Mouse (Mus musculus): Measurements from ENCODE around the gene Gmppa.

Gmppa gene

DNA sequence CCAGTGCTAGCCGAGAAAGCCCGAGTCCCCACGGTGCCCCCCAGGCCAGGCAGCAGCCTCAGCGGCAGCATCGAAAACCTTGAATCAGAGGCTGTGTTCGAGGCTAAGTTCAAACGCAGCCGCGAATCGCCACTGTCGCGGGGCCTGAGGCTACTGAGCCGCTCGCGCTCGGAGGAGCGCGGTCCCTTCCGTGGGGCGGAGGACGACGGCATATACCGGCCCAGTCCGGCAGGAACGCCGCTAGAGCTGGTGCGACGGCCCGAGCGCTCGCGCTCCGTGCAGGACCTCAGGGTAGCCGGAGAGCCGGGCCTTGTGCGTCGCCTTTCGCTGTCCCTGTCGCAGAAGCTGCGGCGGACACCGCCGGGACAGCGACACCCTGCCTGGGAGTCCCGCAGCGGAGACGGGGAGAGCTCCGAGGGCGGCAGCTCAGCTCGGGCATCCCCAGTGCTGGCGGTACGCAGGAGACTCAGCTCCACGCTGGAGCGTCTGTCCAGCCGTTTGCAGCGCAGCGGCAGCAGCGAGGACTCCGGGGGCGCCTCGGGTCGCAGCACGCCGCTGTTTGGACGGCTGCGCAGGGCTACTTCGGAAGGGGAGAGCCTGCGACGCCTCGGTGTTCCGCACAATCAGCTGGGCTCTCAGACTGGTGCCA is 12.8 kb upstream of the Gmppa start:
- no peak for DNase-seq (ENCODE audit: low spot score in 2 of 2)

DNA sequence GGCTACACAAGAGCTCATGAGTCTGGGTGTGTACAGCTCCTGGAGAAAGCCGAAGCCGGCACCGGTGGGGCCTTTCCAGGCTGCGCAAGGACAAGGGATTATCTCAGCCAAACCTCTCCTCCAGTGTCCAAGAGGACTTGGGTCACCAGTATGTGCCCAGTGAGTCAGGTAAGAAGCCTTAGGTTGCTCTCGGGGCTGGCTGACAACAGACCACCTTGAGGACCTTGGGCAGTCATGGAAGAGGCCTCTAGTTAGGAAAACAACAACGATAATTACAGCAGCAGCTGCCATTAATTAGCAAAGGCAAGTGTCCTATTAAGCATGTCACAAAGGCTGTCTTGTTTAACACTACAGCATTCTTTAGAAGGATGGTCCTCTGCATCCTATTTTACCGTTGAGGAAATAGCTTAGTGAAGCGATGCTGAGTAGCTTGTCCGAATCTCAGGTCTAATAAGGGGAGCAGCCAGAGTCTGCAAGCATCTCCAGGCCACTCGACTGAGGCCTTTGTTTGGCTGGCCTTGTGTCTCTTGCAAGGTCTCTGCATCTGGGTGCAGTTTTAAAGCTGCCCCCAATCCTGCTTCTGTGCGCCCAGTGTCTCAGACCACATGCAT is 11.8 kb upstream of the Gmppa start:
- DNase-seq (ENCODE audit: low spot score in 2 of 2) = no peak

DNA sequence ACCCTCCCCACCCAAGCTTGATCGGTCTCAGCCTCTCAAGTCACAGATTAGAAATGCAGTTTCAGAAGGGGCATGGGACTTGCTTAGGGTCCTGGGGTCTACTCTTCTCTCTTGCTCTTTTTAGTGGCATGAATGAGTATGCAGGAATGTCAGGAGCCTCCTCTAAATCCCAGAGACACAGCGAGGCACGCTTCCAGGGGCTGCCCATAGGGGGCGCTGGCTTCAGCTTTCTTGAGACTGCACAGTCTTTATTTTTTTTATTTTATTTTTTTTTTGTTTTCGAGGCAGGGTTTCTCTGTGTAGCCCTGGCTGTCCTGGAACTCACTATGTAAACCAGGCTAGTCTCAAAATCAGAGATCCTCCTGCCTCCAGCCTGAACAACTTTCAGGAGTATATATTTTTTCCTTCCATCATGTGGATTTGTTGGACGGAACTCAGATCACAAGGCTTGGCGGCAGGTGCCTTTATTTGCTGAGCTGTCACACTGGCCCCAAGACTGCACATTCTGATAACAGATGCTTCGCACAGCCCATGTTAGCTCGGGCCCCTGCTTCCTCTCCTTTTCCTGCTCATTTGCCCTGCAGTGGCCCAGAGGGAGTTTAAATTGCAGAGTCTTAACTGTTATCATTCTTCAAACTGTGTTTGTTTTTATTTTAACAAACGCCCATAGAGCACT is 9.8 kb upstream of the Gmppa start:
- DNase-seq (ENCODE audit: low spot score in 2 of 2) = no peak

DNA sequence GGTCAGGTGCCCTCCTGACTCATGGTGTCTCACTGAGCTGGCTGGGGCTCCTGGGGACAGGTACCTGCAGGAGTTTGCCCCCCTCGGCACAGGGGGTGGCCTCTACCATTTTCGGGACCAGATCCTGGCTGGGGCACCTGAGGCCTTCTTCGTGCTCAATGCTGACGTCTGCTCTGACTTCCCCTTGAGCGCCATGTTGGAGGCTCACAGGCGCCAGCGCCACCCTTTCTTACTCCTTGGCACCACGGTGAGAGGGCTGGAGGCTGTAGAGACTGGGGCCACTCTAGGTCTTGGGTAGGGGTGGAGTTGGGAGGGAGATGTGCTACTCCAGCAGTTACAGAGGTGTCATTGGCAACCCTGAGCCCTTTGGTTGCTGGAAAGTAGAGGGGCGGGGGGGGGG is 3.1 kb downstream of the Gmppa start:
- DNase-seq (ENCODE audit: low spot score in 2 of 2) = no peak

DNA sequence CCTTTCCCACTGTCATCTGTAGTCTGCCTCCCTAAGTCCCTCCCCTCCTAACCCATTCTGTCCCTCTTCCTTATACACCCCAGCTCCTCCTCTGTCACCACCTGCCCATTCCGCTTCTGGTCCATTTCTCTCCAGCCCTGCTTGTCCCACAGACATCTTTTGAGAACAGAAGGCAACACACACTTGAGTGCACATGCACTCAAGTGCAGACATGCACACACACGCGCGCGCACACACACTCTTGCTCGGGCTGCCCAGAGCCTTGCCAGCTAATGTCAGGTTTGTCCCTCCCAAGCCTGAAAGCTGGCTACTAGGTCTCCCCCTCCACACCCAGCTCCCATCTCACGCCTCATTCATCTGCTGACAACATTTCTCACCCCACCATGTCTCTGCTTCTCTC is 4.9 kb downstream of the Gmppa start:
- DNase-seq (ENCODE audit: low spot score in 2 of 2) = no peak

DNA sequence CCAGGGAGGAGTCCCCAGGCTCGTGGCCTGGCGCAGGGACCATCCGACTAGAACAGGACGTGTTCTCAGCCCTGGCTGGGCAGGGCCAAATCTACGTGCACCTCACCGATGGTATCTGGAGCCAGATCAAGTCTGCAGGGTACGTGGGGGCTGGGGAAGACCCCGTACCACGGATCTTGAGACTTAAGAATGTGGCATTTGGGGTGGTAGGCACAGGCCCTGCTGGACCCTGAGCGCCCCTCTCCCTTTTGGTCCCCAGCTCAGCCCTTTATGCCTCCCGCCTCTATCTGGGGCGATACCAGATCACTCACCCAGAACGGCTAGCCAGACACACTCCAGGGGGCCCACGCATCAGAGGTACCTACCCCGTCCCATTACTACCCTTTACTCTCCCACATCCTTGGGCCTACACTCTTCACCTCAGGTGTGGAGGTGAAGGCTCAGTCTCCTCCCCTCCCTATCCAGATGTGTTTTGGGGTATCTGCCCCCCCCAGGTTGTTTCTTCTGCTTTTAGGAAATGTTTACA is 5.8 kb downstream of the Gmppa start:
- no peak for DNase-seq (ENCODE audit: low spot score in 2 of 2)

DNA sequence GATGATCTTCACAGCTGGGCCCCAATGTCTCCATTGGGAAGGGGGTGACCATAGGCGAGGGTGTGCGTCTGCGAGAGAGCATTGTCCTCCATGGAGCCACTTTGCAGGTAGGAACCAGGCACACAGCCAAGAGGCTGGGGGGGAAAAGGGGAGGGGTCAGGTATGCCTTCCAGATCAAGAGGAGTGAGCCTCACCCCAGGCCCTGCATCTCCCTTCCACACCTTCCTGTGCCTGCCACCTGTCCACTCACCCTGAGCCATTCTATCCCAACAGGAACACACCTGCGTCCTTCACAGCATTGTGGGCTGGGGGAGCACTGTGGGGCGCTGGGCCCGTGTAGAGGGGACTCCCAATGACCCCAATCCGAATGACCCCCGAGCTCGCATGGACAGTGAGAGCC is 6.4 kb downstream of the Gmppa start:
- no peak for DNase-seq (ENCODE audit: low spot score in 2 of 2)

DNA sequence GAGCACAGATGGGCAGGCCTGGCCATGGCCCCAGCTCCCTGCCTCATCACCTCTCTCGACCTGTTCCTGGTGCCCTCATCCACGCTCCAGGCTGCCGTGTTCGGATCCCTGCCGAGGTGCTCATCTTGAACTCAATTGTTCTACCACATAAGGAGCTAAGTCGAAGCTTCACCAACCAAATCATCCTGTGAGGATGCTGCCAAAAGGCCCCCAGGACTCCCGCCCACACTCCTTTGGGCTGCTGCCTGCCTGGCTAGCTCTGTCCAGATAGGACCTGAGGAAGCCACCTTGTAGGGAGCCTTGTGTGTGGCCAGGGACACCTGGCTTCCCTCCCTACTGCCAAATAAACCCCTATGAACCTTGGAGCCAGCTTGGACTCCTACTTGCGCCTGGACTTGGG is 7.1 kb downstream of the Gmppa start:
- no peak for DNase-seq (ENCODE audit: low spot score in 2 of 2)

DNA sequence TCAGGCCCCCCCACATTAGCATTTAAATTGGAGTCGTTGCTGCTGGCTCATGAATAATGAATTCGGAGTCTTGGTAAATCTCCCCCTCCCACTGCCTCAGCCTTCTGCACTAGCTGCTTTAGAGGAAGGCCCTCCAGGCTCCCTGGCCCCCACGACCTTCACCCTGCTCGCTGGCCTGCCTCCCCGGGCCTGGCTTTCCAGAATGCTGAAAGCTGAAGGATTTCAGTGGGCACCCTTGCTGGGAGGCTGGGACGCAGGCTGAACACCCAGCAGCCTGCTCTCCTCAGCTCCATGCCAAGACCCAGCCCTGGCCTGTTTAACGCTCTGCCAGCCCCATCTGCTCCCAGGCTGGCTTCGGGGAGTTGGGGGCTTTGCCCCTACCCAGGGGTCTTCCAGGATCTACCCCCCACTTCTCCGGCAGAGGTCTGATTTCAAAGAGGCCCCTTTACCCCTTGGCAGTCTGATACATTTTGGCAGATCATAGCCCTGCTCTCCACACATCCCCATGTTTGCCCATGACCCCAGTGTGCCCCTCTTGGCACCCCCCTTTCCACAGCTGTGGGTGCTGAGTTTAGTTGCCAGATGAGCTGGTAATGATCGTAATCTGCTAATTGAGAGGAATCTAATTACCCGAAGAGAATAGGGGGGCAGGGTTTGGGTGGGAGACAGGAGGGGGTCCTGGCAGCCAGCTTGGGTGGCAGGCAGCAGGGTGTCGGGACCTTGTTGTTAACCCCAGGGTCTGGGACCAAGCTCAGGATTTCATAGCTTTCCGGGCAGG is 7.7 kb downstream of the Gmppa start:
- DNase-seq (ENCODE audit: low spot score in 2 of 2) = no peak

DNA sequence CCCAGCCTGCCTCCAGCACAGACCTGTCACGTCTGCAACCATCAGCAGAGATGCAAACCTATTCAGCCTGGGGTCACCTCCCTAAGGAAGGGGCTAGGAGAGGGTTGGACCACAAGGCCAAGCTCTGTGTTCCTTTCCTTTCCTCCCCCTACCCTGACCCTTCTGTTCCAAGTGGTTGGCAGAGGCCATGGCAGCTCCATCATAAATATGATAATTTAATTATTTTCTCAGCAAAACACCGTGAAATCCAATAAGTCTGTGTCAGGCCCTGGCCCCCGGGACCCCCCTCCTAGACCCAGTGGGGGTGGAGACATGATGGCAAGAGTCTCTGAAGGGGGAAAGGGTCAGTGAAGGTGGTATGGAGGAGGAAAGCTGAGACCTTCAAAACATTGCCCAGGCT is 8.5 kb downstream of the Gmppa start:
- no peak for DNase-seq (ENCODE audit: low spot score in 2 of 2)

DNA sequence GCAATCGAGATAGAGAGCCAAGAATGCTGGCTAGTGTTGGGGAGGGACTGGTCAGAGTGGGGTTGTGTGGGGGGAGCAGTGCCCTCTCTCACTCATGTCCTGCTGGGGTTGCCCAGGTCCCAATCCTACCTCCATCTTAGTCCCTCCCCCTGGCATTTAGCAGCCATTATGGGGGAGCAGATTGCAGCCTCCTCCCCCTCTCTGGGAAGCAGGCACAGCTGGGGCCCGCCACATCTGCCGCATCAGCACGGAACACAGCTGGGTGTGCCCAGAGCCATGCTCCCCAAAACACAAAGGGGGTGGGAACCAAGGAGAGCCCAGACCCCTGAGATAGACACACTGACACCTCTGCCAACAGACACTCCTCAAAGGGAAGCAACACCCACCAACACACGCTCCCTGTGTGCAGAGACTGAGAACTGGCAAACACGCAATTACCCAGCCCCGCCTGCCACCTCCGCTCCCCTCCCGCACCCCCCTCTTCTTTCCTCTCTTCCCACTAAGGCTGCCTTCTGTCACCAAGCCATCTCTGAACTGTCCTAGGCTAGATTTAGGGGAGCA is 9.5 kb downstream of the Gmppa start:
- DNase-seq (ENCODE audit: low spot score in 2 of 2) = no peak

DNA sequence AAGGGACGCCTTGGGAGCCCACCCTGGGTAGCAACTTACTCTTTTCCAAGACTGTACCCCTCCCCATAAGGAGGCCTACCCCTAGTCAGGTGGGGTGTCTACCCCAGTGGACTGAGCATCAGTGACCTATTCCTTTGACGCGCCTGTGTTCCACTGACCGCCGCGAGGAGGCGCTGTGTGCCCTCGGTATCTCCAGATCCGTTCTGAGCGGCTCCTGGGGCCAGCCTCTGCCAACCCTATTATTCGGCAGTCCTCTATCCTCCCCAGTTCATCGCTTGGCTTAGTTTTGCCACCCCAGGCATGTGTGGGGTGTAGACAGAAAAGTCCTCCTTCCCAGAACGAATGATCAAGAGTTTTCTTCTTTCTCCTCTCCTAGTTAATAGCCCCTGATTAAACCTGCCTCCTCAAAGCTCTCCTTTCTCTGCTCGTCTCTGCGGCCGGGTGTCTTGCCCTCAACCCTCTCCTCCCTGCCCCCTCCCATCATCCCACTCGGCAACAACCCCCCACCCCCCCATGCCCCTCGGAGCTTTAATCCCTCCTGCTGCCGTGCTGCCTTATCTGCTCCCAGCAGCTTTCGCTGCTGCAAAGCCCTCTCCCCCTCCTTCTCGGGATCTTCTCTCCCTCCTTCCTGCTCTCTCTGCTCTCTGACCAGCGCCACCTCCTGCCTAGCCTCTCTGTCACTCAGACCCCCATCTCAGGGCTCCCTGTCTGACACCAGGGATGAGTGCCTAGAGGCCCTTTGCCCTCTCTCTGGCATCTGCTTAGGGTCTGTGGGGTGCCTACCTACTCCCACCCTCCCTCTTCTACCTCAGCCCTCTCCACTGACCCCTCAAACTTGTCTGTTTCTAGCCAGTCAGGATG is 10.3 kb downstream of the Gmppa start:
- peak; percentile 41 to 66 for DNase-seq (ENCODE audit: low spot score in 2 of 2)

DNA sequence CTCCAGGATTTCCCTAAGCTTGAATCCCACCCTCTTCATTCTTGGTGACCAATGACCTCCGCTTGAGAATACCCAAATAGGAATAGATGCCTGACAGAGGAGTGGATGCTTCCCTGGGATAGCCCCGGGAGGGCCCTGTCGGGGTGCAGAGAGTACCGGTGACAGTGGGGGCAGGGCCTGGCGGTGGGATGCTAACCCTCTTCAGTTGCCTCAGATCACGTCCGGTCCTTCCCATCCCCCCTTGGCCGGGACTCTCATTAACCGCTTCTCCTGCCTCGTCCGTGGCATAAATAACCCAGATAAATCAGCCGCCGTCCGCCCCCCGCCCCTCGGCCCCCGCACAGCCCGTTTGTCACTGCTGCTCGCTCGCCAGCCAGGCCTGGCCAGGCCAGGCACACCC is 10.9 kb downstream of the Gmppa start:
- no peak for DNase-seq (ENCODE audit: low spot score in 2 of 2)

DNA sequence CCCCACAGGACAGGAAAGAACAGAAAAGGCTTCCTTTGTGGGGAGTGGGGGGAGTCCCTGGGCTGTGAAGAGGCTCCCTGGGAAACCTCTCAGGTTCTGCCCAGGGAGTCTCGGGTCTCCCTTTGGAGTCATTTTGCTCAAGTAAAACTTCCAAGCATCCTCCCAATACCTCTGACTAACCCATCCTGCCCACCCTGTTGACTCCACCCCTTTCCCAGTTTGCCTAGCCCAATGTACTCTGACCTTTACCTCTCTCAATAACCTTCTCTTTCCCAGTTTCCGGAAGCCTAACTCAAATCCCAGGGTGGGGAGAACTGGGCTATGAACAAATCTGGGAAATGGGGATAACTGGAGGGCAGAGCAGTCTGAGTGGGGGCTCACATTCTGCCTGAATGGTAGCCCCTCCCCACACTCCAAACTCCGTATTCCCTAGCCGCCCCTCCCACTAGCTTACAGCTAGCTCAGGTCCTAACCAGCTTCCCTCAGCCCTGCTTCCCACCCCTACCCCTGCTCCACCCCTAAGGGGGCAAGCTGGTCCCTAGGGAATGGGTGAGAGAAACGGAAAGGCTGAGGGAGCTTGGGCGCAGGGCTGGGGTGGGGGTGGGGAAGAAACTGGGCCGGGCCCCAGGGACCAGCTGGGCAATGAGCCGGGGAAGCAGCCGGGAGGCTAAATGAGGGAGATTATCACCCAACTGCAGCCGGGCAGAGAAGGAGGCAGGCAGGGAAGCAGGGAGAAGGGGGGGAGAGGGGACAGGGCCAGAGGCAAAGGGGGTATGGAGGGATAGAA is 11.7 kb downstream of the Gmppa start:
- DNase-seq (ENCODE audit: low spot score in 2 of 2) = no peak

DNA sequence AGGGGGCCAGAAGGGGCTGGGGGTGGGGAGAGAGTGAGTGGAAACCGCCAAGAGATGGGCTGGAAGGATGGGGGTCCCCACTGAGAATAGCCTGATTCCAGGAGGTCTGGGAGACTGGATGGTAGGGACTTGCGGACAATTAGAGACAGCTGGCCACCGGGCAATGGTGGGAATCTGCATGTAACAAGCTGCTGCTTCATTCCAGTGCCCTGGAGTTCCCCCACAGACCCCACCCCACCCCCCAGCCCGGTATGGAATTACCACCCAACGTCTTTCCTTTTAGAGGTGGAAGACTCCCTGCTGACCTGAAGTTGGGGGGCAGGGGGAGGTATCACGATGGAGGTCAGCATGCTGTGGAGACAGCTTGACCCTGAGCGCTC is 12.3 kb downstream of the Gmppa start:
- no peak for DNase-seq (ENCODE audit: low spot score in 2 of 2)

DNA sequence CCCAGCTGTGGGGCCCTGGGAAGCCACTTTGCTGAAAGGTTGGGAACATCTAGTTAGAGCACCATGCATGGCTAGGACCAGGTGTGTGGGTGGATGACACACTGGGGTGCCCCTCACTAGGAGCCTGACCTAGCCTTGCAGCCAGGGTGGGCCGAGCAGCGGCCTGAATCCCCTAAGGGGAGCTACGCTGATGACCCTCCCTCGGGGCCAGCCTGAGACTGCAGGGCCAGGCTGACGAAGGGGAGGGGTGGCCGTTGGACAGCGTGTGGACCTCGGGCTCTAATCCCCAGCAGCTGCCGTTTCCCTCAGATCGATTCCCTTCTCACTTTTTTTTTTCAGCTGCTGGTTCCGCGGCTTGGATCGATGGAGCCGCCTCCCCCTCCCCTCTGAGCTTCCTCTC is 13.2 kb downstream of the Gmppa start:
- DNase-seq (ENCODE audit: low spot score in 2 of 2) = no peak

DNA sequence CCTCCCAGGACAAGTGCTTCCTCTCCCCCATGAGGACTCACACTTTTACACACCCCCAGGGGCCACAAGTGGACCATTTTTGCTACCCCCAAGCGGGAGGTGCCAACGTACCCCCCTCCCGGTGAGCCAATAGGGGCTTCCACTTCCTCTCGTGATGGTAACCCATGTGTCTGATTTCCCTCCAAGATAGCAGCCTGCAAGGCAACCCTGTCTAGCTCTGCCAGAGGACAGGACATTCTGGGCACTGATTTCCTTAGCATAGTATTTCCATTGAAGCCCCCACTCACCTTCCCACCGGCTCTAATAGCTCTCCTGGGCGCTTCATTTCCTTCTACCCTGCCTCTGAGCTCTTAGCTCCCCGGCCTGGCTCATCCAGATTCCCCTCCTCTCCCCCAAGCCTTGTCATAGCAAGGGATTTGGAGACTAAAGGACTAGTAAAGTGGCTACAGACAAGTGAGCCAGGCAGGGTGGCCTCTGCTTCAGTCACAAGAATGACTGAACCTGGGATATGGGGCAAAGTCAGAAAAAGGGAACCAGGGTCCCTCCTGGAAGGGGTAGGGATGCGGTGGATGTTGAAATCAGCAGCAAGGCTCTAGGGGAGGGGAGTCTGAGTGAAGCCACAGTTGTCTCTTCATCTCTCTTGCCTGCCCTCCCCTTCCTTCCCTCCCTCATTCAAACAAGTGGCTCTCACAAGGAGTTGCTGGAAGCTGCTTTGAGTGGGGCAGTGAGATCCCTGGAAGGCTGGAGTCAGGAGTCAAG is 13.8 kb downstream of the Gmppa start:
- no peak for DNase-seq (ENCODE audit: low spot score in 2 of 2)

DNA sequence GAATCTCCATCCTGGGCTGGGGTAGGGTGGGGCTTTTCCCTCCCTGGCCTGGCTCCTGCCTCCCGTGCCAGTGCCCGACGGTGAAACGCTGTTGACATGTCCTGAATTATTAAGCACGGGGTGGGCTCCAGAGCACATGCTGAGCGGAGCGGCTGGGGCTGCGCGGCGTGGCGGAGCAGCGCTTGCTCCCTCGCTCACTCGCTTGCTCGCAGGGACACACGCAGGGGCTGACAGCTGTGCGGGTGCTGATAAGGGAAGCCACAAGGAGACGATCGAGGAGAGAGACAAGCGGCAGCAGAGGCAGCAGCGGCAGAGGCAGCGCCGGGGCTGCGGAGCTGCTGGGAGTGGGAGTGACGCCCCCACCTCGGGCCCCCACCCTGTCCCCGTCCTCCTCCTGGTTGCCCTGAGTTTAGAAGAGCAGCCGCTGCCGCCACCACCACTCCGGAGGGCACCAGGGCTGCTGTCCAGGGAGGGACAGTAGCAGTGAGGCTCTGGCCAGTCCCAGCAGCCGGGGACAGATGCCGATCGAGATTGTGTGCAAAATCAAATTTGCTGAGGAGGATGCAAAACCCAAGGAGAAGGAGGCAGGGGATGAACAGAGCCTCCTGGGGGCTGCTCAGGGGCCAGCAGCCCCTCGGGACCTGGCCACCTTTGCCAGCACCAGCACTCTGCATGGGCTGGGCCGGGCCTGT is 14.7 kb downstream of the Gmppa start, which contains the start of gene Asic4:
TSS of gene Asic4 (plus strand) at position 123 of the 692 bp plus-strand sequence.
- no peak for DNase-seq (ENCODE audit: low spot score in 2 of 2)

DNA sequence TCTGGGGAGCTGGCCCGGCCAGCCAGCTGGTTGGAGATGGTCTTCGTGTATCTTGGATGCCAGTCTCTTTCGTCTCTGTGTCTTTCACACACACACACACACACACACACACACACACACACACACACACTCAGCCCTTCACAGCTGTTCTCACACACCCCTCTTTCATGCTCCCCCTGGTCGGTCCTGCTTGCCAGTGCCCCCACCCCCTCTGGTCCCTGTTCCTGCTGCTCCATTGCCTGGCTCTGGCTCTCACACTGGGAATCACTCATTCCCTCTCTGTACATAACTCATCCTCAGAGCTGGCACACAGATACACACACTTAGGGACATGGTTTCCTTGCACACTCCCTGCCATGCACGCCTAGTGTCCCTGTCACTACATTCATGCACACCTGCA is 16.2 kb downstream of the Gmppa start:
- DNase-seq (ENCODE audit: low spot score in 2 of 2) = no peak
